Comparison of ENCODE assay signal across 12 mouse cellular contexts in the genomic region with DNA sequence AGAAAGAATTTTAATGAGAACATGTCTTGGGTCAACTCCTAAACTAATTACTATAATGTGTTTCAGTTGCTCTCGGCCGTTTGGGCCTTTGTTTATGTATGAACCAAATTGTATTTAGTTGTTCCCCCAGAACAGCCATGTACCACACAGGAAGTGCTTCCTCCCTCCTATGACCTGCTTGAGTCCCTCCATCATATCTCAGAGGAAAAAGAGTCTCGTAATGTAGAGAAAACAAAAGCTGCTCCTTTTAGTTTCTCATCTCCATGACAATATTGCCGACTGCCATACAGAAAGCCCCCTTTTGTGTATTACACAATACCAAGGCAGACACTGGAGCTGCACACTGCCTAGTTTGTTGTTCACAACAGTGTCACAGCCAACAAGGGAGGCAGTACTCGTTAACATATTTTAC. TPM values are rescaled to one million over a fixed set of nuclear protein-coding genes. Genes with fewer than 3 reads are reported as not detected.
DNase-seq lines count a peak whose midpoint lies in the region; ATAC-seq and TF ChIP-seq lines count a peak whose summit lies in the region.
"Had no signal": no experiment of that assay in that cellular context is flagged by ENCODE, and none has a peak within 500 bp of the region (broad histone marks: within the 10 kb centered on the region; RNA-seq: fewer than 3 reads in every experiment).

No protein-coding gene starts in this region.

- H3K27ac ChIP-seq in kidney, adult 2 months (ENCODE audit: insufficient read depth, low read depth, low read length): peak overlapping the region; percentile 74
- no peak overlapping the region for H3K27ac ChIP-seq in forebrain, embryonic 13.5 days
- H3K27ac ChIP-seq: macrophage; neural tube, embryonic 12.5 days had no signal

- no peaks in the 10 kb centered on the region for H3K27me3 ChIP-seq in kidney, adult 2 months (replicated peaks; ENCODE audit: control insufficient read depth, insufficient read depth, low read length)
- no peaks in the 10 kb centered on the region for H3K27me3 ChIP-seq in forebrain, embryonic 13.5 days
- H3K27me3 ChIP-seq: heart, embryonic 12.5 days; neural tube, embryonic 12.5 days had no signal

- TF ChIP-seq CTCF in kidney, adult 2 months (conservative IDR thresholded peaks at IDR 0.05; ENCODE audit: insufficient read depth, insufficient read length, low read depth, low read length): no peak

- ATAC-seq in CD4-positive, CD25-positive, alpha-beta regulatory T cell, adult 4 months: peak; percentile 62
- ATAC-seq in forebrain, embryonic 13.5 days: peak; percentile 53; the same call in 1 of the 2 replicates

- no peak for TF ChIP-seq POLR2A in kidney, adult 2 months (IDR thresholded peaks at IDR 0.05; ENCODE audit: low read depth, low read length)

- peaks cover 22% of the 10 kb centered on the region for H3K4me1 ChIP-seq in kidney, adult 2 months (ENCODE audit: control insufficient read depth, insufficient read depth, low read length)
- peaks cover 33% of the 10 kb centered on the region for H3K4me1 ChIP-seq in forebrain, embryonic 13.5 days

- no peaks in the 10 kb centered on the region for H3K9me3 ChIP-seq in forebrain, embryonic 13.5 days (replicated peaks)
- H3K9me3 ChIP-seq: heart, embryonic 12.5 days; neural tube, embryonic 12.5 days had no signal

- WGBS in kidney, adult 2 months: 49% methylated on average over 5 of the region's 5 CpGs
- 8% methylated on average over 5 of the region's 5 CpGs for WGBS in forebrain, embryonic 13.5 days

- DNase-seq in kidney, adult 2 months: no peak
- DNase-seq in kidney, adult 9 months: no peak
- DNase-seq in CD4-positive helper T cell, adult 2 months (ENCODE audit: low read depth, low spot score): peak; percentile 24
- DNase-seq in right cerebral cortex, adult 2 months (ENCODE audit: low spot score in 2 of 2): no peak
- no peak for DNase-seq in thymus, postnatal 4 days
- DNase-seq: kidney, adult 11 months had no signal

- H3K4me3 ChIP-seq in kidney, adult 2 months (ENCODE audit: insufficient read depth, low read depth, low read length): no peak overlapping the region
- H3K4me3 ChIP-seq in forebrain, embryonic 13.5 days: no peak overlapping the region
- H3K4me3 ChIP-seq: heart, embryonic 12.5 days; neural tube, embryonic 12.5 days had no signal

- H3K4me2 ChIP-seq in forebrain, embryonic 13.5 days: no peak overlapping the region
- H3K4me2 ChIP-seq: heart, embryonic 12.5 days; liver, embryonic 11.5 days; neural tube, embryonic 12.5 days had no signal

- no peaks in the 10 kb centered on the region for H3K36me3 ChIP-seq in kidney, adult 2 months (ENCODE audit: control insufficient read depth, insufficient read depth, low read length)
- no peaks in the 10 kb centered on the region for H3K36me3 ChIP-seq in forebrain, embryonic 13.5 days (ENCODE audit: poor library complexity, severe bottlenecking)
- H3K36me3 ChIP-seq: heart, embryonic 12.5 days; neural tube, embryonic 12.5 days had no signal

- H3K9ac ChIP-seq in forebrain, embryonic 13.5 days: no peak overlapping the region
- H3K9ac ChIP-seq: heart, embryonic 12.5 days; neural tube, embryonic 12.5 days had no signal

RNA-seq across cellular contexts. Expression of a gene that starts 26.5 kb away (rescaled TPM):
- 46.1 and 54.3 TPM in 2 replicates for polyA plus RNA-seq in kidney, adult 2 months (2012; rRNA removed)
- polyA plus RNA-seq in CD4-positive, CD25-positive, alpha-beta regulatory T cell, adult 4 months (2017; shearing (Covaris generic)): 100 to 1,000 TPM; 219 to 377 TPM
- 54.4 and 55.9 TPM in 2 replicates for polyA plus RNA-seq in forebrain, embryonic 13.5 days (2015; fragmentation: Nextera tagmentation; extraction: Ambion mirVana)
